Mouse (Mus musculus): ENCODE results near the gene Rnf157.

Rnf157 gene

GRCm38 (mm10) chr11:116412904-116413630 lies at the start of gene Rnf157:
Gene Rnf157, minus strand, starts transcription at chr11:116413032.
- DNase-seq = peak; percentile 77

GRCm38 (mm10) chr11:116459786-116460185 lies 47.0 kb upstream of the Rnf157 start:
- DNase-seq = no peak

- DNase-seq = no peak
These were observed 43.4 kb upstream of the Rnf157 start for GRCm38 (mm10) chr11:116456234-116456633.

GRCm38 (mm10) chr11:116453889-116454288 lies 41.1 kb upstream of the Rnf157 start:
- DNase-seq = no peak

- DNase-seq = no peak
These were observed 36.5 kb upstream of the Rnf157 start for GRCm38 (mm10) chr11:116449341-116449740.

- no peak for DNase-seq
These were observed 35.0 kb upstream of the Rnf157 start for GRCm38 (mm10) chr11:116447822-116448221.

- no peak for DNase-seq
These were observed 33.6 kb upstream of the Rnf157 start for GRCm38 (mm10) chr11:116446308-116446887.

GRCm38 (mm10) chr11:116445596-116446307 lies 32.9 kb upstream of the Rnf157 start:
- peak; percentile 85 for DNase-seq

- DNase-seq = no peak
These were observed 31.1 kb upstream of the Rnf157 start for GRCm38 (mm10) chr11:116443935-116444334.

GRCm38 (mm10) chr11:116443311-116443710 lies 30.5 kb upstream of the Rnf157 start:
- DNase-seq = no peak

GRCm38 (mm10) chr11:116442867-116443177 lies 30.0 kb upstream of the Rnf157 start:
- no peak for DNase-seq

- no peak for DNase-seq
These were observed 29.5 kb upstream of the Rnf157 start for GRCm38 (mm10) chr11:116442129-116442866.

GRCm38 (mm10) chr11:116440408-116441068 lies 27.7 kb upstream of the Rnf157 start:
- no peak for DNase-seq

GRCm38 (mm10) chr11:116439269-116440240 lies 26.7 kb upstream of the Rnf157 start:
- DNase-seq = no peak

- DNase-seq = no peak
These were observed 24.7 kb upstream of the Rnf157 start for GRCm38 (mm10) chr11:116437541-116437940.

- peak; percentile 28 for DNase-seq
These were observed 24.0 kb upstream of the Rnf157 start for GRCm38 (mm10) chr11:116436725-116437331.

GRCm38 (mm10) chr11:116435992-116436724 lies 23.3 kb upstream of the Rnf157 start:
- no peak for DNase-seq

- no peak for DNase-seq
These were observed 22.3 kb upstream of the Rnf157 start for GRCm38 (mm10) chr11:116434967-116435752.

GRCm38 (mm10) chr11:116434287-116434966 lies 21.6 kb upstream of the Rnf157 start:
- peak; percentile 59 for DNase-seq
